Mouse (Mus musculus) large intestine, adult 2 months (tissue): ENCODE measurements around the gene Dera. TPM values are rescaled to one million over a fixed set of nuclear protein-coding genes. Genes with fewer than 3 reads are reported as not detected.
A peak's percentile ranks its signal among the peaks of the same experiment; 100 is the strongest.

Experiments used
- DNase-seq: peaks from one replicate; pipeline ENCODE4 v3.0.0-alpha.2; 2012; ENCODE audit warnings: low read depth, low spot score
- WGBS: fragments of 180-500 bp; shearing (Covaris S2); methylation state at CpG from one replicate; pipeline ENCODE4 v1.1.7; 2018; 5-methylcytosine and 5-hydroxymethylcytosine counted together
- polyA plus RNA-seq: library from polyadenylated mRNA; depleted of rRNA; stranded (reverse); fragments of >200 nt; gene quantifications from 2 replicates; pipeline ENCODE4 v1.2.3, GENCODE M21; 2012; rRNA removed

Gene Dera
- polyA plus RNA-seq, 1 experiment = 35.8 TPM

DNA sequence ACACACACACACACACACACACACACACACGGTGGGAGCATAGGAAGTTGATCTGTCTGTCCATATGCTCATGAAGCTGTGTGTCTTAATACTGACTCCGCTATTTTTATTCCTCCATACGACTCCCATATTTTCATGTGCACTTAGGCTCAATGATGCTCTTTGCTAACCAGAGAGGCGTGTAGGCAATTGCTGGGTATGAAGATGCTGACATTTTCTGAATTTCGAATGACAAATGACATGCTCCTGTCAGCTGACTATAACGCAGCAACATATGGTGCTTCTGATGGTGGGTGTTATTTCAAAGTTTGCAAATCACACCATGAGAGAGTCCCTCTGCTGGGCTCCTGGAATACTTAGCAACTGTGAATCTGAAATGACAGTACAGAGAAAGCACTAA, 116.3 kb downstream of the Dera start:
- DNase-seq = no peak
- 84% methylated on average over 6 of the region's 6 CpGs for WGBS

DNA sequence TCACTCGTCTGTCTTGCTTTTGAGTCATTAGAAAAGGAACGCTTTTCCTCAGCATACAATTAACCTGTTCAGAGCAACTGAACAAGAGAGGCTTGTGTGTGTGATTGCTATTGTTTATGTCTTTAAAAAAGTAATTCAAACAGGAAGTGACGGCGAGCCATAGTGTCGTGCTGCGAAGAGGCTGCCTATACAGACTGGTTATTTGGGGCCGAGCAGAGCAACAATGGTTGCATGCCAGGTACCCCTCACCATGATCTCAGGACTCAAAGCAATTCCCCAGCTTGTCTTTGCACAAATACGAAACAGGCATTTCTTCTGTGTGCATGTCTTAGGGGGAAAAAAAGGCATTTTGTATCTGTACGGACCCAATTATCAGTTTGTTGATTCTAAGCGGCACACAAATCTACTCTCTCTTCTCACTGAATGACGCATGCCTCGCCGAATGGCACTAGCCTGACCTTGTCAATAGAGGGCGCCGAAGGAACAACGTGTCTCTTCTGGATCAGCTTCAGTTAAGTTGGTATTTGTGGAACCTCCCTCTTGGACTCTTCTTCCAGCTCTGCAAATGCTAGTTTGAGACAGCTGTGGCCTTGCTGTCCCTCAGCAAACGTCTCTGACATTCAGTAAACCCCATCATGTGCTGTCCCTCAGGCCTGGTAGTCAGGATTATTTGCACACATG, 117.8 kb downstream of the Dera start:
- peak; percentile 16 for DNase-seq
- WGBS = 35% methylated on average over 17 of the region's 17 CpGs

DNA sequence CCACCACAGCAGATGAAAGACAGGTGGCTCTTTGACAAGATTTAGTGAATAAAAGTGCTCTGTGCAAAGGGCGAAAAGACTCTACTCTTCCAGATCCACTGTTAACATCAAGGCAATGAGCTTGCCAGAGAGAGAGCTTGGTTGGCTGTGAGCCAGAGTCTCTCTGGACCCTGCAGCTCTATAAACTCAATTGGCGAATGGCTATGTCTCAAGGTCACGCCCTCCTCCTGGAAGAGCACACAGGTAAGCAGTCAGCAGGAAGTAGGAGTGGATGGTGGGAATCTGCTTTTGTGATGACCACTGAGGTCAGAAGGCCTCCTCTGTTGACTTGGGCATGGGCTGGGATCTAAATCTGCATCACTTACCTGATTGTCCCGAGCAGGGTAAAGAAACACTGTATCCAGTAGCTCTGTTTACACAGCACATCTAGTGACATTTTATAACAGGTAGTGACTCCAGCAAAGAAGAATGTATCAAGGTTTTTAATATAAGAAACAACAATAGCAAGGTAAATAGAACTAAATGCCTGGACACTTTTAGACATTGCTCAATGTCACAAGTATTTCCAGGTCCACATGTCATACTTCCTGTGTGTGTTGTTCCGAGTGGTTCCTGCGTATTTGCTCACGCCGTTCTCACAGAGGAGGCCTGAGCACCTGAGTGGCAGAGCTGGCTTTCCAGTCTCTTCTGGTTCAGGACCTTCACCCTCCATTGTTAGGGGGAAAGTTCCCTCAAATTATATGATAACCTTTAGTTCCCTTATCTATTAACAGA, 120.3 kb downstream of the Dera start:
- DNase-seq = no peak
- 39% methylated on average over 8 of the region's 8 CpGs for WGBS

DNA sequence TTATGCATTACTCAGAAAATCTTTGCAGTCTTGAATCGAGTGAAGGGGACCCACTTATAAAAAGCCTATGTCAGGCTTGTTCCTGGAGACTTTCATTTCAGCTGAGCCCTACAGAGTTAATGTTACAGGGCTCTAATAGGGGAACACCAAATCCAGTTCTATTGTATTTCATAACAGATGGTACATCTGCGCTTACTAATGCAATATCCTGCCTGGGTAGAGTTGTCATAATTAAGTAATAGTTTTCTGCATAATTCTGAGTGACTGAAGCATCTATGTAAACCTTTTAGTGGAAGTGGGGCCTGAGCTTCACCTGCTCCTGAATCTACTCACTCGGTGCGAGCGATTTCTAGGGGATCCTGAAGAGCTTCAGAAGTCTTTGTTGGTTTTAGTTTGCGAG, 131.3 kb downstream of the Dera start:
- WGBS = 88% methylated on average over 6 of the region's 6 CpGs
- no peak for DNase-seq

DNA sequence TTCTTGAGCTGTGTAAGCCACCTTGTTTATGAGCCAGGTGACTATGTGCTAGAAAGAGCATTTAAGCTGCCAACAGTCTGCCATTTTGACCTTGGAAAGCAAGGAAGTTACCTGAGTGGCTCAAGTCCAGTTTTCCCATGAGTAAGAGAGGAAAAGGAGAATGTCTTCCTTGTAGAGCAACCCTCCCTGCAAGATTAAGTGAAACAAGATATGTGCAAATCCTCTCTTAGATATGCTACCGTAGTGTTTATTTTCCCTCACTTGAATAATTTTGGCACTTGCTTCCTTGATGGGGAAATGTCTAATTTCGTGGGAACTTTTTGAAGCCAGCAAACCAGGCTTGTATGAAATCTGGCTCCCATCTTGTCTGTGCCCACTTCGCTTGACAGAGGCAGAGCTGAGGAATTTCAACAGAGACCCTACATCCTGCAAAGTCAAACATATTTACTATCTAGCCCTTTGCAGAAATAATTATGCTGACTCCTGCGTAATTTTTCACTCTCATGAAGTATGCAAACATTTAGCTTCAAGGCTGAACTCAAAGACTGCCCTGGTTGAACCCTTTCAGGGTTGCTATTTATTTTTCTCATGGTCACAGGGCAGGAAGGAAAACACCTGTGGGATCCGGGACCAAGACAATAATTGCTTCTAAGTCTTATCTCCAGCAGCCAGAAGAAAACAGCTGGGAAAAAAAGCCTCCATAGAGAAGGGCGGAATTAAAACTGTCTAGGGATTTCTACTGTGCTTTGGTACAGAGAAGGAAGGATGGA, 132.0 kb downstream of the Dera start:
- 39% methylated on average over 6 of the region's 6 CpGs for WGBS
- no peak for DNase-seq

DNA sequence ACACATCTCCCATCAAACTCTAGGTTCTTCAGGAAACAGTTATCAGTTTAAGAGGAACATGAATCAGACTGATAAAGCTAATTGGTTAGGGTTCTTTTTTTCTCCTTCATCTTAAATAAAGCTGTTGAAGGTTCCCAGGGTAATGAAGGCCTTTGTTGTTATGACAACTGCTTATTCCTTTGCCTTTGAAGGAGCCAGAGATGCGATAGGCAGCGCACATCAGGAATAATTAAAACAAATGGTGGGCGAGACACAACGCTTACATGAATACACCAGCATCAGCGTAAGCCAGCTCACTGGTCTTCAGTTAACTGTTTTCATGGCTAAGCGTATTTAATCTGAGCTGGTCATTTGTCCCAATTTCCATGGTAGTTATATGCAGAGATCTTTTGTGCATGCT, 132.9 kb downstream of the Dera start:
- no peak for DNase-seq

GRCm38 (mm10) chr6:137897671-137898070, 143.3 kb downstream of the Dera start:
- DNase-seq = no peak

More for the DNA sequence above, 132.9 kb downstream of the Dera start:
- 94% methylated on average over 6 of the region's 6 CpGs for WGBS

DNA sequence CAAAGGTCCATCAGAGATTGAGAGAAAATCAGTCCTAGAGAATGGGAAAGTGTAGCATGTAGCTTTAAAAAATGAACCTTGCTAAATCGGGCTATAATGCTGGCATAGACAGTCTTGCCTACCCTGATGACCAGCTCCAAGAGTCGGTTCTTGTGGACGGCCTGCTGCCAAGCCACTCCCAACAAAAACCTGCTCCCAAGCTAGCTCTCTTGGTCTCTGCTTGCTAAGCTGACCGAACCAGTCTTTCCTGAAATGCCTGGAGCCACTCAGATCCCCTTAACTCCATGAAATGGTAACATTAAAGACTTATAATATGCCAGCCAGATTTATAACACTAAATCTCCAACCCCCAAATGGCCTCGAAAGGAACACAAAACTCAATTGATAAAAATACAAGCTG, 146.9 kb downstream of the Dera start:
- DNase-seq = no peak
- 37% methylated on average over 5 of the region's 5 CpGs for WGBS

Other genes with a start within 250 kb of the Dera start
- 29.1 and 65.2 TPM in 2 replicates for gene Eps8, start 99.7 kb upstream of the Dera start, polyA plus RNA-seq
- 19.0 and 27.7 TPM in 2 replicates for gene Strap, start 19.5 kb upstream of the Dera start, polyA plus RNA-seq